Mouse (Mus musculus) heart, adult 2 months (tissue): ENCODE data around the gene Lpxn. TPM values are rescaled to one million over a fixed set of nuclear protein-coding genes. Genes with fewer than 3 reads are reported as not detected.

Source experiments
- DNase-seq, 2 experiments: peaks; one replicate each; pipeline ENCODE4 v3.0.0; 2021
- H3K27ac ChIP-seq: fragments of 200-600 bp; 2 replicates; pipeline ENCODE4 v1.8.1; 2022
- H3K27me3 ChIP-seq: fragments of 200-500 bp; 2 replicates; pipeline ENCODE4 v1.6.1; 2012; ENCODE audit warnings: mild to moderate bottlenecking, low read length, inconsistent platforms, mixed read lengths; ENCODE audit not compliant: control insufficient read depth, insufficient read depth
- H3K36me3 ChIP-seq: fragments of 200-500 bp; 2 replicates; pipeline ENCODE4 v1.6.1; 2012; ENCODE audit warnings: low read length, inconsistent platforms; ENCODE audit not compliant: control insufficient read depth, insufficient read depth
- H3K4me1 ChIP-seq: fragments of 200-500 bp; 2 replicates; pipeline ENCODE4 v1.6.1; 2011; ENCODE audit warnings: low read length; ENCODE audit not compliant: control insufficient read depth, insufficient read depth
- H3K4me3 ChIP-seq: fragments of 200-600 bp; 2 replicates; pipeline ENCODE4 v1.8.1; 2022
- H3K79me2 ChIP-seq: fragments of 200-500 bp; replicated peaks from 2 replicates; pipeline ENCODE4 v1.6.1; 2012; ENCODE audit warnings: mild to moderate bottlenecking, inconsistent platforms, low read length, moderate library complexity, mixed read lengths; ENCODE audit not compliant: control insufficient read depth, insufficient read depth
- H3K9ac ChIP-seq: fragments of 200-500 bp; 2 replicates; pipeline ENCODE4 v1.6.1; 2012; ENCODE audit warnings: low read depth, mild to moderate bottlenecking, control low read depth, inconsistent platforms, low read length, mixed read lengths
- CTCF ChIP-seq: fragments of 200-600 bp; IDR thresholded peaks from 2 replicates; pipeline ENCODE4 v1.8.1; 2022; ENCODE audit warnings: antibody characterized with exemption, mild to moderate bottlenecking, moderate library complexity
- EP300 ChIP-seq: fragments of 200-500 bp; IDR thresholded peaks from 2 replicates; pipeline ENCODE4 v1.6.1; 2011; ENCODE audit warnings: low read depth, low read length, control low read depth; ENCODE audit not compliant: insufficient read depth
- POLR2A ChIP-seq: fragments of 200-500 bp; IDR thresholded peaks from 2 replicates; pipeline ENCODE4 v1.6.1; 2011; ENCODE audit warnings: mild to moderate bottlenecking, low read depth, low read length, control low read depth; ENCODE audit not compliant: insufficient read depth
- WGBS: fragments of 180-500 bp; shearing (Covaris S2); methylation state at CpG from one replicate; pipeline ENCODE4 v1.1.7; 2018; 5-methylcytosine and 5-hydroxymethylcytosine counted together
- intact Hi-C: fragments of 180-260 bp; cut with DNase I; formaldehyde crosslinking; loops from one replicate; pipeline ENCODE4 v1.15.1; 2025
- long read RNA-seq: library from polyadenylated mRNA; stranded (forward); transcript quantifications from one replicate; pipeline ENCODE4 v2.0.0, GENCODE M21; 2021
- polyA plus RNA-seq: library from polyadenylated mRNA; depleted of rRNA; stranded (reverse); fragments of >200 nt; gene quantifications from 2 replicates; pipeline ENCODE4 v1.2.3, GENCODE M21; 2012; rRNA removed
- total RNA-seq, 2 experiments: library from RNA; stranded (reverse); gene quantifications; 2 replicates each; pipeline ENCODE4 v1.2.3; 2021

Gene Lpxn
- total RNA-seq (under 1 TPM; 0.91 to 0.97 TPM), polyA plus RNA-seq (1.1 and 1.3 TPM in 2 replicates)
- long read RNA-seq, partial matches to known transcripts = 1 of 2 reads
- long read RNA-seq, other reads (novel, unspliced or antisense) = 0 of 2 reads

DNA sequence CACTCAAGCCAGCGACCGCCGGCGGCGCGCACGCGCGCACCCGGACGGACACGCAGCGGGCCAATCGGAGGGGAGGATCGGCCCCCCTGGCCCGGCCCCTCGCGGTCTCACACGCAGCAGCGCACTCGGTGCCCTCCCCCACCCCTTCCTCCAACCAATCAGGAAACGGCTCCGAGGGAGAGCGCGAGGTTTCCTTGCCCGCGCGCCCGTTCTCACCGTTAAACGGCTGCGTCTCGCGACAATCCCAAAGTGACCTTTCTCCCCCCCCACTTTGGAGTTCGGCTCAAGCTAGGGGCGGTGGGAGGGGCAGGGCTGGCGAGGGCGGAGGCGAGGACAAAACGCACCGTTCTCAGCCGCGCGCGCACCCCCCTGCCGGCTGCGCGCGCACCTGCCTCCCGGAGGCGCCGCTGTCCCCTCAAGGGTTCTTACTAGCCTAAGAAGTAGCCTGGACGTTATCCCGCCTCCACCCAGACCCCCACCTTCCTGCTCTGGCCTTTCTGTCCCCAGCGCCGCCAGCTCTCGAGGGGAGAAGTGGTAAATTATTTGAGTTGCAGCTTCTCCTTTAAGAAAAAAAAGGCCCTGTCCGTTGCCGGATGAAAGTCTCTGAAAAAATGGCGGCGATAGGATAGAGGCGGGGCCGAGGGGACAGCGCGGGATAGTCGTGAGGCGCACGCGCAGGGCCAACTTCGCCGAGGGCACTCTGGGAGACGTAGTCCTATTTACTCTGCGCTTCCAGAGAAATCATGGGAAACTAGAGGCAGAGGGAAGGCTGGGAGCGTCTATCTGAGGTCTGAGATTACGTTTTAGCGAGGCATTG lies at the start of gene Lpxn, which contains the start of gene Zfp91:
Lpxn (plus strand) TSS at position 683 of the 817 bp plus-strand sequence.
Zfp91 (minus strand) TSS at position 616 of the 817 bp plus-strand sequence.
- intact Hi-C loops = loop anchor here (2.0 to 10.0 kb wide), 5 partner anchors 73 to 1799 kb away; partner anchors contain the start of gene Tle4
- peak within 1 kb of the TSS; percentile 90 for H3K9ac ChIP-seq
- peak within 1 kb of the TSS; percentile 83 for H3K4me3 ChIP-seq
- H3K4me1 ChIP-seq = peaks cover 4% of the 10 kb centered on the region
- no peaks in the 10 kb centered on the region for H3K79me2 ChIP-seq
- H3K36me3 ChIP-seq = peaks cover 10% of the 10 kb centered on the region
- TF ChIP-seq POLR2A (peak; percentile 73), CTCF (peak; percentile 32), EP300 (peak; percentile 51; the same call in 1 of the 2 replicates)
- WGBS = under 1% methylated on average over 61 of the region's 76 CpGs
- peak; percentile 93 to 98 for DNase-seq
- no peaks in the 10 kb centered on the region for H3K27me3 ChIP-seq
- H3K27ac ChIP-seq = peak within 1 kb of the TSS; percentile 99

DNA sequence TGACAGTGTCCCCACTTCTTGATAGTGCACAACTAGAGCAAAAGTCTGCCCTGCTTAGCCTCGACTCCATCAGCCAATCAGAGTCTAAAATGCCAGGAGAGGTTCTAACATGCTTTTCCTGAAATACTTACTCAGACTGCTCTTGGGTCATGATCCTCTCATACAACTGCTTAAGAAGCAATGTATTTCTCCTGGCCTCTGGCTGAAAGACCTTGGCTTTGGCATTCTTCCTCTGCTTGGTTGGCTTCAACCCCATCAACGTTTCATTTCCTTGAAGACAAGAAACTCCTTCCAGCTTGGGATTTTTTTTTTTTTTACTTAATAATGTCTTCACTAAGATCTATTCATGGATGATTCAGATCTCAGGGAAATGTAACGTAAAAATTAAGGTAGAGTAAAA lies 39.7 kb upstream of the Lpxn start:
- no peak for DNase-seq
- Histone ChIP-seq H3K79me2 (no peaks in the 10 kb centered on the region), H3K27ac (no peak overlapping the region), H3K4me1 (no peaks in the 10 kb centered on the region), H3K36me3 (no peaks in the 10 kb centered on the region), H3K27me3 (no peaks in the 10 kb centered on the region), H3K4me3 (no peak overlapping the region), H3K9ac (no peak overlapping the region)
- intact Hi-C loops = no loop called here
- WGBS = 54% methylated on average over 3 of the region's 3 CpGs
- no peak for TF ChIP-seq CTCF
- TF ChIP-seq POLR2A = no peak
- no peak for TF ChIP-seq EP300

DNA sequence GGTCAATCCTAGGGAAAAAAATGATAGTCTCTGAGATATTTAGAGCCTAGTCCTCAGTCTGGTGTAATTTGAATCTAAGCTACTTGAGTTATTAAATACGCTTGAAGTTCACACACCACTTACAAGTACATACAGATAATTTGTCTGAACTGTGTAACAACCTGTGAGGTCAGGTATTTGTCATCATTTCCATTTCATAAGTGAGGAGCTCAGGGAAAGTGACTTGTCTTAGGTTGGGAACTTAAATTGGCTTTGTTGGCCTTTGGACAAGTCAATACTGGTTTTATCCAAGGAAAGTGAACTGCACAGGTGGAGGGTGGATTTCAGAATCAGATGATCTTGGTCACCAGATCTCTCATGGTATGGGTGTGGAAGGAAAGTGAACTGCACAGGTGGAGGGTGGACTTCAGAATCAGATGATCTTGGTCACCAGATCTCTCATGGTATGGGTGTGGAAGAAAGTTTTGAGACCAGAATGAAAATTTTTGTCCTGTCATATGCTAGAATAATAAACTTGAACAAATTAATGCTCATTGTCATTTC lies 37.0 kb upstream of the Lpxn start:
- Histone ChIP-seq H3K4me1 (no peaks in the 10 kb centered on the region), H3K27ac (no peak overlapping the region), H3K9ac (no peak overlapping the region), H3K27me3 (no peaks in the 10 kb centered on the region), H3K79me2 (no peaks in the 10 kb centered on the region), H3K36me3 (no peaks in the 10 kb centered on the region), H3K4me3 (no peak overlapping the region)
- intact Hi-C loops = no loop called here
- no peak for DNase-seq
- TF ChIP-seq POLR2A (no peak), CTCF (no peak), EP300 (no peak)
- 95% methylated on average over 1 of the region's 1 CpGs for WGBS

DNA sequence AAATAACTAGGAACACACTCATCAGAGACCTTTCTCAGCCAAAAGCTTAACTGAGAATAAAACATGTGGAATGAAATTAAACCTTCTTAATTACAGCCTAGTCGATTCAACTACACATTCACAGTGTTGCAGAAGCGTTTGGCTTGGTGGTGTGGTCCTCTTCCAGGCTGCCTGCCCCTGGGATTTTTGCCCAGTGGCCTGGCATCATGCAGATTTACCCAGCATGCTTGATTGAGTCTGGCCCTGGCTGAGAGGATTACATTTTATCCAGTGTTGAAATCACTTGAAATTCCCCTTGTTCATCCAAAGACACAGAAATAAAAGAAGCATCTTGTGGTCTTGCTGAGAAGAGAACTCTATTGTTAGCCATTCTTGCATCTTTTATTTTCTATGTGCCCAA lies 36.3 kb upstream of the Lpxn start:
- H3K27ac ChIP-seq = no peak overlapping the region
- no peak overlapping the region for H3K4me3 ChIP-seq
- H3K79me2 ChIP-seq = no peaks in the 10 kb centered on the region
- H3K4me1 ChIP-seq = no peaks in the 10 kb centered on the region
- TF ChIP-seq CTCF = no peak
- no peak for TF ChIP-seq EP300
- no peak for TF ChIP-seq POLR2A
- no peak overlapping the region for H3K9ac ChIP-seq
- DNase-seq = peak; percentile 41 to 57
- intact Hi-C loops = loop anchor here (5.0 kb wide), 1 partner anchor 63 kb away; no protein-coding TSS in a partner anchor
- 45% methylated on average over 2 of the region's 2 CpGs for WGBS
- no peaks in the 10 kb centered on the region for H3K36me3 ChIP-seq
- H3K27me3 ChIP-seq = no peaks in the 10 kb centered on the region

DNA sequence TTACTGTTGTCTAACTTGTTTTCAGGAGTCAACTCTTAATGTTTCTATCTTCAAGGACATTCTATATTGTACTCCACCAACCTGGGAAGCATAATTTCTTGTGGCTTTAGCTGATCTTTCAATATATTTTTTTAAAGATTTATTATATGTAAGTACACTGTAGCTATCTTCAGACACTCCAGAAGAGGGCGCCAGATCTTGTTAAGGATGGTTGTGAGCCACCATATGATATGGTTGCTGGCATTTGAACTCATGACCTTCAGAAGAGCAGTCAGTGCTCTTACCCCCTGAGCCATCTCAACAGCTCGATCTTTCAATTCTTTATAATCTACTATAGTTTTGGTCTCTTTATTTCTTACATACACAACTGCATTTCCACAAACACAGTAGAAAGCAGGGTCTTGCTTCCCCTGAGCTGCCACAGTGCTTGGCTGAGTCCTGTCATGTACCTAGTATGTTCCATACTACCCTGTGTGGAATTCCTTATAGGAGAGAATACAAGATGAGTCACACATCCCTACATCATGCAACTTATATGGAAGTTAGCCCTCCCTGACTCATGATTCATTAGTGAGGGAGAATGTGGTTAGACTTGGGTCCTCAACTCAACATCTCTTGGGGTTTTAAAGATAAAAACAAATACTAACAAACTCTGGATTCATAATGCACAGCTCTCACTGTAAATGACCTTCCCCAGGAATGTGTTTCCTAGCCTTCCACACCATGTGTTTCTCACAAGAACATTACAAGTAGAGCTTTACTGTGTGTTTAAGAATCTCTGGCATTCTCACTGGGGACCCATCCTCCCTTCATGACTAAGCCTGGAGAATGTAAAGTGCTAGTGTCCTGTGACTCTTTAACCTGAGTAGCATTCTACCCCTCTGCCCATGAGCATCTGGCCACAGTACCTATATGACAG lies 33.5 kb upstream of the Lpxn start:
- peaks cover 5% of the 10 kb centered on the region for H3K36me3 ChIP-seq
- 65% methylated on average over 2 of the region's 2 CpGs for WGBS
- intact Hi-C loops = loop anchor here (5.0 kb wide), 1 partner anchor 60 kb away; no protein-coding TSS in a partner anchor
- H3K4me1 ChIP-seq = no peaks in the 10 kb centered on the region
- no peaks in the 10 kb centered on the region for H3K27me3 ChIP-seq
- no peak overlapping the region for H3K4me3 ChIP-seq
- no peak overlapping the region for H3K27ac ChIP-seq
- no peaks in the 10 kb centered on the region for H3K79me2 ChIP-seq
- TF ChIP-seq EP300 = no peak
- TF ChIP-seq POLR2A = no peak
- peak; percentile 70 for TF ChIP-seq CTCF
- H3K9ac ChIP-seq = no peak overlapping the region
- DNase-seq = no peak
